Mouse (Mus musculus): ENCODE measurements around the gene Opcml.
A peak's percentile ranks its signal among the peaks of the same experiment; 100 is the strongest.

The Opcml gene

GRCm38 (mm10) chr9:28327985-28328384, 537.4 kb downstream of the Opcml start:
- DNase-seq (ENCODE audit: low spot score) = no peak

DNA sequence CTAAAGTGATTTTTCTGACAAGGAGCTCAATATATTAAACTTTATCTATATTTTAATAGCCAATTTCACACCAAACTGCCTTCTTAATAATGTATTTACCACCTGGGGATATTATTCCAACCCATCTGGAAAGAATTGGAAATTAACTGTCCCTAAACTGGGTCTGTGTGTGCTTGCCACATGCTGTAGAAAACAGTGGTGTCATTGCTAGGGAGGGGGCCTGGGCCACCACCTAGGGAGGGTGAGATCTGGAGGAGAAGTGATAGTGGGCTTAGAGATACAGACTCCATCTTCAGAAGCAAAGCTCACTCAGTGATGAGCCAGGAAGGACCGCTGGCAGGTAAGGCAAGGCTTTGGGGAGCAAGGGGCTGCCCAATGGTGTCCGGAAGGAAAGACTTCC, 537.9 kb downstream of the Opcml start:
- no peak for DNase-seq (ENCODE audit: low spot score)

DNA sequence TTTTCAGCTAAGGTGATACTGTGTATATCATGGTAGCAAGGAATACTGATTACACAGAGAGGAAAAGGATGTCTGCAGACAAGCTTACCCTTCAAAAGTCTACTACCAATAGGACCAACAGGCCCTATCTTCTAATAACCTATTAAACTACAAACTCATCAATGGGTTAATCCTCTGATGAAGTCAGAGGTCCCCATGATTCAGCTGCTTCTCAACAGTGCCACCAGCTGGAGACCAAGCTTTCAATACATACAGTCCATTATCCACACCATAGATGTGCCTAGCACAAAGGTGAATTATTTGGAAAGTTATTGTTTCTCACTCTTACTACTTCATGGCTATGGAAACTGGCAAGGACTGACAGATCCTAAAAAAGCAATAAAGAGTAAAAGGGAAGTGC, 538.9 kb downstream of the Opcml start:
- DNase-seq (ENCODE audit: low spot score) = no peak

DNA sequence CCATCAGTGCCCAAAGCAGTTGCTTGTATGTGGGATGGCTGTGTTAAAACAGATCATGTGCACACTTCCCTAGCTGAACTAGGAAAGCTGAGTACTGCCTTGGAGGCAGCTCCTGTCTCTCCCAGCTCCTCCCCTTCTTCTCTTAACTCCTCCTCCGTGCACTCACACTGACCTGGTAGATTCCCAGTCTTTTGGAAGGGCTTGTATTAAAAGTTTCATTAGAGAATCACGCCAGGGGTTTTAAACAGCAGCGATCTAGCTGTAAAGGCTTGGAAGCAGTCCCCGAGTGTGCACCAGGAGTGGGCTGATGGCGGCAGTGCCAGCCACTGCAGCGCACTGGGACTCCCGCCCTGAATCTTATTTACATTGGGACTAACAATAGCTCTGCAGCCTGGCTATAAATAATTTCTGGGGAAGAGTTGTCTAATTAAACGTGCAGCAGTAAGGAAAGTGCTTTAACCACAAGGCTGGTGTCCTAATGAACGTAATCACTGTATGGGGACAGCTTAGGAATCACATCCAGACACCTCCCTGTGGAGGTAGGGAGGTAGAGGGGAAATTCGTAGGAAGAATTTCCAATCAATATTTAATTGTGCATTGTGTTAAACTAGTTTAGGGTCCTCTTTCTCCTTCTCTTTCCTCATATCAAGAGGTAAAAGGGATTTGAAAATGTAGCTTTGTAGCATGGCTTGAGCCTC, 546.1 kb downstream of the Opcml start:
- no peak for DNase-seq (ENCODE audit: low spot score)

- DNase-seq (ENCODE audit: low spot score) = no peak
Observed at GRCm38 (mm10) chr9:28337837-28338236, 547.3 kb downstream of the Opcml start.

GRCm38 (mm10) chr9:28354978-28355377, 564.4 kb downstream of the Opcml start:
- DNase-seq (ENCODE audit: low spot score) = no peak

DNA sequence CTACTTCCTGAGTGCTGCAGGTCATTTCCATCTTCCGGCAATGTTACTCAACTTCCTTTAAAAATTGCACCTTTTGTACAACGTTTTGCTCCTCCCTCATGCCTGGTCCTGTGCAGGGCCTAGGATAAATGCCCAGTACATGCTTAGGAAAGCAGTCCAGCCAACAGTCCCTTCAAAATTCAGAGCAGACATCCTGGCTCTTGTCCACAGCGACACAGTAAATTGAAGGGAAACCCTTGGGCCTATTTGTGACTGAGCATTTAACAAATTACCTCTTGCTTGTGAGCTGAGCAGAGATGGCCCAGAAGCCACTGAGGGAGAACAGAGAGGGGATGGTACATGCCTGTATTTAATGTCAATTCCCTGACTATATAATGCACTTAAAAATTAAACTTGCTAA, 567.4 kb downstream of the Opcml start:
- no peak for DNase-seq (ENCODE audit: low spot score)

GRCm38 (mm10) chr9:28360691-28361090, 570.1 kb downstream of the Opcml start:
- DNase-seq (ENCODE audit: low spot score) = no peak

- no peak for DNase-seq (ENCODE audit: low spot score)
Observed at GRCm38 (mm10) chr9:28364473-28365159, 574.0 kb downstream of the Opcml start.

GRCm38 (mm10) chr9:28365160-28365473, 574.5 kb downstream of the Opcml start:
- DNase-seq (ENCODE audit: low spot score) = no peak

GRCm38 (mm10) chr9:28386527-28387175, 596.1 kb downstream of the Opcml start:
- DNase-seq (ENCODE audit: low spot score) = no peak

GRCm38 (mm10) chr9:28395222-28395621, 604.6 kb downstream of the Opcml start:
- DNase-seq (ENCODE audit: low spot score) = no peak

DNA sequence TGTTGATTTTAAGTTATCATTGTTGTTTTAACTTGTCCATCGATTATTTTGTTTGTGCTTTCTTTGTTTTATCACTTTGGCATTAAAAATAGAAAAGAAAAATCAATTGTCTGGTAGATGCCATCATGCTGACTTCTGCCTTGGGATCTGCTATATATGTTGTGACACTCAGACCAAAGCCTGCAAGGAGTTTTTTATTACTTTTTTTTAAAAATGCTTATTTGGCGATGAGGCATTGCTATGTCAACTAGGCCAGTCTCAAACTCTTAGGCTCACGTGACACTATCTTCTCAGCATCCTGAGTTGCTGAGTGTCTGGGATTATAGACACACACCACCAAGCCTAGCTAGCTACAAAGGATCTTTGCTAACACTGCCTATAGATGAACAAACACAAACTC, 605.1 kb downstream of the Opcml start:
- no peak for DNase-seq (ENCODE audit: low spot score)

DNA sequence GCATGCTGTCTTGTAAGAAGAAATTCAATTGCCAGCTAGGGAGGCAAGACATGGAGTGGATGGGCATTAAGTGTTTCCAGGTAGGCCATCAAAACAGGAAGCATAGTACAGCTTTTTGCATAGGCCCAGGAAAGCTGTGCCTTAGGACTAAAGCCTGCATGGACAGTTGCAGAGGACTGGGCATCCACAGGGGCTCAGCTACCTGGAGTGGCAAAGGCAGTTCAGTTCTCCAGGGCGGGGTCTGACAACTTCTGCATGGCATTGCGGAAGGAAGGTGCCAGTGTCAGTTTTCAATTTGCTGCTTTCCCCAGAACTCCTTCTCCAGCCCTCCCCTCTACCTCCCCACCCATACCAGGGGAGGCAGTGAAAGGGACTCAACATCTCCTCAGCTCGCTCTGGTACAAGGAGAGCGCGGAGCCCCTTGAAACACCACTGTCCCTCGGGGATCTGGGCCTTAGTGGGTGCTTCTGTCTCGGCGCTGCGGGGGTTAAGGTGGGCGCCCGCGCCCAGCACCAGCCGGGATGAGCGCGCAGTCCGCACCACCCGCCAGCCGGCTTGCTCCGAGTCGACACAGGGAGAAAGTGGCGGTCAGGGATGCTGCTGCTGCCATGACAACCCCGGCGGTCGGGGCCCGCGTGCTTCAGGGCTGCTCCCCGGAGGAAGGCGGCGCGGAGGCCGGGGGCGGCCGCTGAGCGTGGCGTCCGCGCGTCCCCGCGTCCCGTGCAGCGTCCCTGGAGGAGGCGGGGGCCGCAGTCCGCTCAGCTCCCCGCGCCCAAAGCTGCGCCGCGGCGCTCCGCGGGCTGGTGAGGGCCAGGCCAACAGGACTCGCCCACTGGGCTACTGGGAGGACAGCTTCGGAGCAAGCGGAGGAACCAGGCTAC, 612.4 kb downstream of the Opcml start:
- DNase-seq (ENCODE audit: low spot score) = no peak

DNA sequence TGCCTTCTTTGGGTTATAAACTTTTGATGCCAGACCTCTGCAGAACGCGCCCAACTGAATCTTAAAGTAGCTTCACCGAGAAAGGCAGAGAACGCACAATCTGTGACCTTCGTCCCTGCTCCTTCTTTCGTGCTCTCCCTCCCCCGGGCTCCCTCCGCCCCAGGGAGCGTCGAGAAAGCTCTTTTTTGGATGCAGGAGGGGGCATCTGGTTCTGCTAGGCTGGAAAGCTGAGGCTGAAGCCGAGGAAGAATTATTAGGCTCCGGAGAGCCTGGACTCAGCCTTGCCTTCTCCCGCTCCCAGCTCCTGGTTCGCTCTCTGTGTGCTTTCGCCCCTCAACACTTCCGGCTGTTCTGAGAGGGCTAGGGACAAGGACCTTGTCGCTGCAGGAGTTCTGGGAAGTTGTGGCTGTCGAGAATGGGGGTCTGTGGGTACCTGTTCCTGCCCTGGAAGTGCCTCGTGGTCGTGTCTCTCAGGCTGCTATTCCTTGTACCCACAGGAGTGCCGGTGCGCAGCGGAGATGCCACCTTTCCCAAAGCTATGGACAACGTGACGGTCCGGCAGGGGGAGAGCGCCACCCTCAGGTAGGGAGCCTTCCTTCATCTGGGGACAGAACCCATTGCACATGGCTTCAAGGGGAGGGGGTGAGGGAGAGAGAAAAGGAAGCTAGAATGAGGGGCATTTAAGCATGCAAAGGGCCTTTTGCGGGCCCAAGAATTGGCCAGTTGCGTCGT, 613.4 kb downstream of the Opcml start:
- peak; percentile 6 for DNase-seq (ENCODE audit: low spot score)

DNA sequence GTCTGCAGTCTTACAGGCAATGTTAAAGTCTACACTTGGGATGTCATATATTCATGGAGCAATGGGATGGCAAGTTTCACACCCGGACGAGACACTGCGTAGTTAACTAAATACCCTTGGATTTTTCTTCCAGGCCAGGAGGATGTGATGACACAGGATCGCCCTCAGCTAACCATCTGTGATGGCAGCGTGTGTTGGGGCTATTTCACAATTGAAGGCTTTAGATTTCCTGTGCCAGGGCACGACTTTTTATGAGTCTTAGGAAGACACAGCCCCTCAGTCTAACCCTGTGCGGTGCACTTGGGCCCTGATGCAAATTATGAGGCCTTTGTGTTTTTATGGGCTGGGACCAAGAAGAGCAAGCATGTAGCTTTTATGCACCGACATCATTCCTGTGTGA, 614.0 kb downstream of the Opcml start:
- DNase-seq (ENCODE audit: low spot score) = no peak

DNA sequence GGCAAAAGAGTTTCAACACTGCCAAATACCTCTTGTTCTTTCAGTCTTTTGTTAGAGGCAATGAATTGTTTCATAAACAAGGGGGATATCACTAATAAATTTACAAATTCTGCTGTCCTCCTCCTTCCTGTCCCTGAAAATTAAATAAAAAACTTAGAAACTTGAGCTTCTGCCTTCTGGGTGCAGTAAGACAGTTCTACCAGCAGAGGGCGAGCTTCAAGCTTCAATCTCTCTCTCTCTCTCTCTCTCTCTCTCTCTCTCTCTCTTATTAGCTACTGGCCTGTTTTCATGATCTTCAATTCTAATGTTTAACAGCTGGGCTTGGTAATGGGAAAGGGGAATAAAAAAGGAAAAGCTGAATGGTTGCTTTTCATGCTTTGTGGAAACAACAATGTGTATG, 615.2 kb downstream of the Opcml start:
- DNase-seq (ENCODE audit: low spot score) = peak; percentile 17

GRCm38 (mm10) chr9:28420808-28421207, 630.2 kb downstream of the Opcml start:
- no peak for DNase-seq (ENCODE audit: low spot score)

- no peak for DNase-seq (ENCODE audit: low spot score)
Observed at GRCm38 (mm10) chr9:28423407-28423806, 632.8 kb downstream of the Opcml start.

DNA sequence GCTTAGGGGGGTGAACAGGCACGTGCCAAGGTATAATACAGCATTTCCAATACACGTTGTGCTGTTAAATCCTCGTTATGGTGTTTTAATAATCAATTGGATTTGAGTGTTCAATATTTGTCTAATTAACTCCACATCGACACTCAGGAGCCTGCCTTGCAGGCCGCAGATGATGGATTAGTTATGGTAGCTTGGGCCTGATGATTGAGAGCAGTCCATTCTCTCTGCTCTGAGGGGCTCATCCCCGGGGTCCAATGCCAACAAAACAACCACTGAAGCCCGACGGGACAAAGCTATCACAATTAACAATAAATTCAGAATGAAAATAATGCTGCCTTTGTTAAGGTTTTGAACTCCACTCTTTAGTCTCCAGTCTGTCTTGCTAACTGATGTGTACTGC, 641.6 kb downstream of the Opcml start:
- no peak for DNase-seq (ENCODE audit: low spot score)

DNA sequence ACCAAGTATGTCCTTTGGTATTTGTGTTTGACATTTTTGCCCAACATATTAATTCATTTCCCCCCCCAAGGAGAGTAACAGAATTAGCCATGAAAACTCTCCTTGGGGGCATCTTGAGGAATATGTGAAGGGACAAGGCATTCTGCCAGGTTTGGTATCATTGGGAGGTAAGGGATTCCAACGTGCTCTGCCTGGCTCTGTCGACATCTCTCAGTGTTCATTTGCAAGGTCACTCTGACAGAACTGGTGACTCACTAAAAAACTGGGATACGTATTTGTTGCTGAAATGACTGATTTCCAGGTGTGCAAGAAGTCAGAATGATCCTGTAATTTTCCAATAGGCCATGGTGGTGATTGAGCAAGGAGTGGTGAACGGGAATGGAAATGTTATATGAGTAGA, 648.2 kb downstream of the Opcml start:
- no peak for DNase-seq (ENCODE audit: low spot score)

Data from urinary bladder, postnatal 14 days (tissue).